Mouse (Mus musculus): ENCODE data around the gene Sbds.

Sbds gene

GRCm38 (mm10) chr5:130200233-130201029 is 54.9 kb downstream of the Sbds start:
- DNase-seq (ENCODE audit: low spot score), result no peak

GRCm38 (mm10) chr5:130197981-130198380 is 57.3 kb downstream of the Sbds start:
- DNase-seq (ENCODE audit: low spot score), result no peak

GRCm38 (mm10) chr5:130197454-130197853 is 57.9 kb downstream of the Sbds start:
- DNase-seq (ENCODE audit: low spot score), result no peak

- no peak for DNase-seq (ENCODE audit: low spot score)
These were observed 59.0 kb downstream of the Sbds start for GRCm38 (mm10) chr5:130196307-130196706.
